Mouse (Mus musculus) neural tube, embryonic 10.5 days (tissue): ENCODE measurements around the gene Gm9837.

ENCODE experiments used
- DNase-seq: peaks from one replicate; pipeline ENCODE4 v3.0.0-alpha.2; 2017; ENCODE audit warnings: low spot score; ENCODE audit errors: extremely low spot score

The Gm9837 gene

GRCm38 (mm10) chr11:53469968-53470695 is at the start of gene Gm9837:
Gene Gm9837 (minus strand): TSS chr11:53470479.
- DNase-seq = peak; percentile 90

GRCm38 (mm10) chr11:53519207-53520121 is 49.2 kb upstream of the Gm9837 start, which contains the start of gene Sept8:
Gene Sept8 (plus strand): TSS chr11:53519257.
- peak; percentile 74 for DNase-seq

GRCm38 (mm10) chr11:53518759-53519158 is 48.5 kb upstream of the Gm9837 start:
- DNase-seq = no peak

- DNase-seq = no peak
These were observed 46.7 kb upstream of the Gm9837 start for GRCm38 (mm10) chr11:53516775-53517627.

GRCm38 (mm10) chr11:53510351-53510750 is 40.1 kb upstream of the Gm9837 start:
- DNase-seq = no peak

GRCm38 (mm10) chr11:53508591-53508990 is 38.3 kb upstream of the Gm9837 start:
- no peak for DNase-seq

- DNase-seq = no peak
These were observed 37.9 kb upstream of the Gm9837 start for GRCm38 (mm10) chr11:53508152-53508551.

GRCm38 (mm10) chr11:53507098-53507805 is 37.0 kb upstream of the Gm9837 start:
- no peak for DNase-seq

- DNase-seq = no peak
These were observed 34.9 kb upstream of the Gm9837 start for GRCm38 (mm10) chr11:53505026-53505663.

GRCm38 (mm10) chr11:53504376-53504775 is 34.1 kb upstream of the Gm9837 start:
- DNase-seq = no peak

- DNase-seq = no peak
These were observed 33.5 kb upstream of the Gm9837 start for GRCm38 (mm10) chr11:53503738-53504137.

GRCm38 (mm10) chr11:53502039-53502765 is 31.9 kb upstream of the Gm9837 start:
- DNase-seq = no peak

GRCm38 (mm10) chr11:53500569-53500968 is 30.3 kb upstream of the Gm9837 start:
- DNase-seq = no peak

- no peak for DNase-seq
These were observed 26.7 kb upstream of the Gm9837 start for GRCm38 (mm10) chr11:53496946-53497345.

- DNase-seq = no peak
These were observed 25.1 kb upstream of the Gm9837 start for GRCm38 (mm10) chr11:53495417-53495816.

GRCm38 (mm10) chr11:53493243-53493955 is 23.1 kb upstream of the Gm9837 start:
- peak; percentile 54 for DNase-seq

- no peak for DNase-seq
These were observed 21.7 kb upstream of the Gm9837 start for GRCm38 (mm10) chr11:53491954-53492401.

- DNase-seq = no peak
These were observed 19.1 kb upstream of the Gm9837 start for GRCm38 (mm10) chr11:53489421-53489820.

- no peak for DNase-seq
These were observed 18.7 kb upstream of the Gm9837 start for GRCm38 (mm10) chr11:53489007-53489406.
